Mouse (Mus musculus) bone marrow, adult 2 months (tissue): ENCODE data around the gene Npsr1. TPM values are rescaled to one million over a fixed set of nuclear protein-coding genes. Genes with fewer than 3 reads are reported as not detected.

Experiments used
- H3K27ac ChIP-seq: fragments of 200-500 bp; 2 replicates; pipeline ENCODE4 v1.5.1; 2012; ENCODE audit warnings: low read depth, mild to moderate bottlenecking, control low read depth, inconsistent platforms, low read length; ENCODE audit not compliant: control insufficient read depth, poor library complexity, insufficient read depth
- H3K4me1 ChIP-seq: fragments of 200-500 bp; 2 replicates; pipeline ENCODE4 v1.6.1; 2011; ENCODE audit warnings: low read length; ENCODE audit not compliant: control insufficient read depth, insufficient read depth
- H3K4me3 ChIP-seq: fragments of 200-500 bp; replicated peaks from 2 replicates; pipeline ENCODE3; 2011; ENCODE audit warnings: mild to moderate bottlenecking, low read depth, low read length, control low read depth; ENCODE audit not compliant: control insufficient read depth
- CTCF ChIP-seq: fragments of 200-500 bp; IDR thresholded peaks from 2 replicates; pipeline ENCODE4 v1.5.1; 2011; ENCODE audit warnings: low read length, control low read depth; ENCODE audit not compliant: control insufficient read depth, insufficient read depth
- POLR2A ChIP-seq: fragments of 200-500 bp; IDR thresholded peaks from 2 replicates; pipeline ENCODE4 v1.6.1; 2011; ENCODE audit warnings: low read depth, mild to moderate bottlenecking, control low read depth, low read length, borderline replicate concordance; ENCODE audit not compliant: control insufficient read depth
- WGBS: fragments of 180-500 bp; shearing (Covaris S2); methylation state at CpG from one replicate; pipeline ENCODE4 v1.1.7; 2018; 5-methylcytosine and 5-hydroxymethylcytosine counted together
- polyA plus RNA-seq: library from polyadenylated mRNA; stranded (reverse); fragments of >200 nt; gene quantifications from 2 replicates; pipeline ENCODE4 v1.2.4, GENCODE M21; 2011; ENCODE audit warnings: low replicate concordance; ENCODE audit not compliant: missing spikeins, insufficient read depth, insufficient read length

Npsr1 gene
- polyA plus RNA-seq, 1 experiment = not detected

DNA sequence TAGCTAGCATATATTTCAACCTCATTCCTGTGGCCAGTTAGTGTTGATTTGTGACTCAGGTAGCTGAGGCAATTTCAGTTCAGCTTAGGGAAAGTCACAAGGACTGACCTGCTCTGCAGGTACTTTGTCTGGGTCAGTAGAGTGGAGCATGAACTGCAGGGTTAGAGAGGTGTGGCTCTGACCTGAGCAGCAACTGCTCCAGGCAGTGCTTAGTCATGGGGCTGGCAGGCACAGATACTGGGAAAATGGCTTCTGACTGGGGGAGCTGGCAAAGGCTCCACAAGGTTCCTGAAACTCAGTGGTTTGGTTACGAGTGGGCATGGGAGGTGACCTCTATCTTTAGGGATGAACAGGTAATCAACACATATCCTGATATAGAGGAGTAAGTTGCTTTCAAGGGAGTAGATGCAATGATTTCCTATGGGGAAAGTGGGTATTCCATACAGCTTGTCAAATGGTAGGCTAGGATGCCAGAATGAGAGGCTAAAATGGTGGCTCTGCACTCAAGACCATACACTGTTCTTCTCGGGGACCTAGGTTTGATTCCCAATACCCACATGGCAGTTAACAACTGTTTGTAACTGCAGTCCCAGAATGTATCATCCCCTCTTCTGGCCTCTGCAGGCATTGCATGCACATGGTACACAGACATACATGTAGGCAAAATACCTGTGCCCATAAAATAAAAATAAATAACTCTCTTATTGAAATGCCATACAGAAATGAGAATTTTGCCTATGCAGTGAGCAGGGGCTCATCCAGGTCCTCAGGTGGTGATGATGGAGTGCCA, 182.9 kb downstream of the Npsr1 start:
- WGBS = 71% methylated on average over 2 of the region's 2 CpGs
- no peak overlapping the region for H3K27ac ChIP-seq
- no peak for TF ChIP-seq CTCF
- TF ChIP-seq POLR2A = no peak
- H3K4me3 ChIP-seq = no peak overlapping the region
- H3K4me1 ChIP-seq = no peaks in the 10 kb centered on the region

GRCm38 (mm10) chr9:24282617-24283016, 184.8 kb downstream of the Npsr1 start:
- Histone ChIP-seq H3K27ac (no peak overlapping the region), H3K4me3 (no peak overlapping the region), H3K4me1 (no peaks in the 10 kb centered on the region)
- WGBS = 81% methylated on average over 3 of the region's 3 CpGs
- TF ChIP-seq CTCF = no peak
- TF ChIP-seq POLR2A = no peak

DNA sequence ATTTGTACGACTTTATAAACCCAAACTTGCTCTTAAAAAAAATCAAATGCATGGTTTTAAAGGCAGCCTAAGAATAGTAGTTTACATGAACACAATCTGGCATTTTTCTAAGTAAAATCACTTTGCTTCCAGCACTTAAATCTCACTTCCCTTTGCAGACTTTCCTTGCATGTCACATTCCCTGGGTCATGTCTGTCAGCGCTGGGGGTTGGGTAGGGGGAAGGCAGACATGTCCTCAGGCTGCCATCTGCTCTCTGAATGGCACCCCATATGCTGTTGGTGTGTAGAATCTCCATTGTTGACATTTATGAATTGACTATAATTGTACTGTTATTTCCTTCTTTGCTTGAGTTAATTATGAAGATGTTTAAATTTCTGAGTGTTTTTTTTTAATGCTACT, 185.3 kb downstream of the Npsr1 start:
- 63% methylated on average over 2 of the region's 2 CpGs for WGBS
- Histone ChIP-seq H3K4me1 (no peaks in the 10 kb centered on the region), H3K4me3 (no peak overlapping the region), H3K27ac (no peak overlapping the region)
- no peak for TF ChIP-seq CTCF
- TF ChIP-seq POLR2A = no peak

DNA sequence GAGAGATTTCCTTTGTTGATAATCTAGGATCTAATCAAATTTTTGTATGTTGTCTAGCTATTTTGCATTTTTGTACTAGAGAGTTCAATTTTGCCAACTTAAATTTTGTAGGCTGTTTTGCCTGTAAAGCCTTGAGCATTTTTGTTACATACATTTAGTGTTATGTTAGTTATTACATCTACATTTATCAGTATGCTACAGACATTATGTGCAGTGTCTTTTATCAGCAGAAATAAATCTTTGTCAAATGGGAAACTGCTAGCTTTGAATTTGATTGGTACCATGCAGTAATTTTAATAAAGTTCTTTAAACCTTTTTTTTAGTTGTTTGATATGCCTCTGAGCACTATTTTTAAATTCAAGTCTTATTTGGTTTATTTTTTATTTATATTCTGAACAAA, 185.7 kb downstream of the Npsr1 start:
- Histone ChIP-seq H3K4me1 (no peaks in the 10 kb centered on the region), H3K27ac (no peak overlapping the region), H3K4me3 (no peak overlapping the region)
- TF ChIP-seq POLR2A = no peak
- no peak for TF ChIP-seq CTCF

DNA sequence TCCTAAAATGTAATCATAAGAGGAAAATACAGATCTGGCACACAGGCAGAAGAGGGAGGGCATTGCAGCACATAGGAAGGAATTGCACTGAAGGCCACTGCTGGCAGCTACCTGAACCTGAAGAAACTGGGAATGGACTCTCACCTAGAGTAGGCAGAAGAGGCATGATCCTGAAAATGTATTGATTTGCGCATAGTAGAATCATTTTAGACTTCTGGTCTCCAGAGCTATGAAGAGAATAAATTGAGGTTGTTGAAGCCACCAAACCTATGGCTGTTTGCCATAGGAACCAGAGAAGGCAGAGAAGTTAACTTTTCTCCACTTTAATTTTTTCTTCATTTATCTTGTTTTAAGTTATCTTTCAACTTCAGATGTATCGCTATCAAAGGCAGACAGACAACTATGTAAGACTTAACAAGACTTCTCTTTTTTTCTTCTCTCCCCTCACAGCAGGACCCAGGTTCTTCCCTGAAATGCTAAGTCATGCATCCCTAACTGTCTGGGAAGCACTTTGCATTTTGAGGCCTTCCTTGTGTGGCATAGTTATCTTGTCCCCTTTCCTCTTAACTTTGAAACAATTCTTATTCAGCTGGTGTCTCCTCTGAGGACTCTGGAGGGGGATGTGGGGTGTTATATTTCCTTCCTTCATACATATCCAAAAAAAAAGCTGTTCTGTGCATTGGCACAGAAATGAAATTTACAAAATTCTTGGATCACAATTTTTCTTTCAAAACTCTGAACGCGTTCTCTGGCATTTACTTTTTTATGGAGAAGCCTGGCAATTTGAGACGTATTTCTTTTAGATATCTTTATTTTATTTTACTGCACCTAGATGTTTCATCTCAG, 186.7 kb downstream of the Npsr1 start:
- no peaks in the 10 kb centered on the region for H3K4me1 ChIP-seq
- WGBS = 71% methylated on average over 5 of the region's 5 CpGs
- H3K4me3 ChIP-seq = no peak overlapping the region
- TF ChIP-seq POLR2A (no peak), CTCF (no peak)
- no peak overlapping the region for H3K27ac ChIP-seq

GRCm38 (mm10) chr9:24285419-24285818, 187.6 kb downstream of the Npsr1 start:
- no peak overlapping the region for H3K27ac ChIP-seq
- no peak overlapping the region for H3K4me3 ChIP-seq
- H3K4me1 ChIP-seq = no peaks in the 10 kb centered on the region
- TF ChIP-seq CTCF (no peak), POLR2A (no peak)
- WGBS = 88% methylated on average over 5 of the region's 5 CpGs

GRCm38 (mm10) chr9:24291385-24291784, 193.6 kb downstream of the Npsr1 start:
- TF ChIP-seq POLR2A (no peak), CTCF (no peak)
- 58% methylated on average over 6 of the region's 6 CpGs for WGBS
- Histone ChIP-seq H3K4me1 (no peaks in the 10 kb centered on the region), H3K4me3 (no peak overlapping the region), H3K27ac (no peak overlapping the region)

DNA sequence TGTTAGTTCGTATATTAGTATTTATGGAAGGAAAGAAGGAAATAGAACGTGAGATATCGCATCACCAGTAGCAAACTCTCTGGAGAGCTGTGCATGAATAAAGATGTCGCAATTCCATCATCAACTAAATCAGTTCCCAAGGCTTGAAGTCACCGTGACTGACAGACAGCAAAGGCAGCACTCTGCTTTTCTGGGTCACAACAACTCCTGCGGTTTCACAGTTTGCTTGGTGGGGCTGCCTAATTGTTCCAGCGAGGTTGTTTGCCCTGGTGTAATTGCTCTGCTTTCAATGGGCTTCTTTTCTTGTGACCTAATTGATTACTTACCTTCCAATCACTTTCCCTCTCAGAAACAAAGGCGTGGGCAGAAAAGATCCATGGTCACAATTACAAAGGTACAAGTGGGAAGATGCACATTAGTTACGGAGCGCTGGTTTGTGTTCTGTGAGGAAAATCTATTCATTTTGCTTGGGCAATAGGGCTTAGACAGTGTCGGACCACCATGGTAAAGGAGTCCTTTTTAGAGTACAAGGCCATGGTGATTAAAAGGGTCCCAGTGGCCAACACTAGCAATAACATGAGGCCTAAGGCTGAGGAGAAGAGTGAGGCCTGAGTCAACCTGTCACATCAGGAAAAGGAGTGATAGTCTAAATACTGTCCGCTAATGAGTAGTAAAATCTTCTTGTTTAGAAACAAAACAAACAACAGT, 195.6 kb downstream of the Npsr1 start:
- no peak for TF ChIP-seq POLR2A
- TF ChIP-seq CTCF = no peak
- H3K4me1 ChIP-seq = no peaks in the 10 kb centered on the region
- no peak overlapping the region for H3K4me3 ChIP-seq
- no peak overlapping the region for H3K27ac ChIP-seq
- 76% methylated on average over 12 of the region's 12 CpGs for WGBS
